Mouse (Mus musculus) brown adipose tissue, adult 24 weeks (tissue): Measurements from ENCODE around the gene Mon2. TPM values are rescaled to one million over a fixed set of nuclear protein-coding genes. Genes with fewer than 3 reads are reported as not detected.

Experiments used
- H3K27ac ChIP-seq: fragments of 200-500 bp; replicated peaks from 2 replicates; pipeline ENCODE4 v1.5.1; 2012; ENCODE audit warnings: low read depth, mild to moderate bottlenecking, low read length
- H3K4me1 ChIP-seq: fragments of 200-500 bp; 2 replicates; pipeline ENCODE4 v1.6.1; 2012; ENCODE audit warnings: low read length, mixed read lengths; ENCODE audit not compliant: control insufficient read depth, insufficient read depth, insufficient read length
- H3K4me3 ChIP-seq: fragments of 200-500 bp; 2 replicates; pipeline ENCODE4 v1.5.1; 2012; ENCODE audit warnings: low read depth, mild to moderate bottlenecking, low read length, moderate library complexity; ENCODE audit not compliant: insufficient read depth
- polyA plus RNA-seq: library from polyadenylated mRNA; stranded (reverse); fragments of >200 nt; gene quantifications from 2 replicates; pipeline ENCODE4 v1.2.4, GENCODE M21; 2012; ENCODE audit not compliant: missing spikeins, insufficient read depth, insufficient read length

Gene Mon2
- polyA plus RNA-seq, 1 experiment: 22.5 TPM

DNA sequence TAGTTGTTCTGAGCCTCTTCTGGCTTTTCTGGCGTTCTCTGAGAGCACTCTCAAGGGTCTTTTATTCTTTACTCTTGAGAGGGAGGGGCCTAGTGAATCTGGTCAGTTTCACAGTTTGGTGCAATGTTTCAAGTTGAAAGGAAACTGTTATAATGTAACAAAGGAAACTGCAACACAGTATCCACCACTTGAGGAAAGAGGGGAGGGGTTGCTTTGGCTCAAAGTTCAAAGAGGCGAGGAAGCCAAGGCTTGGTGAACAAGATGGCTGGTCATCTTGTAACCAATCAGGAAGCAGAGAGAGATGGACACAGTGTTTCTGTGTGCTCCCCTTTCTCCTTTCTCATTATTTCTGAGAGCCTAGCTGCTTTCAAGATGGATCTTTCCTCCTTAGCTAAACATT, 10.5 kb upstream of the Mon2 start:
- H3K4me3 ChIP-seq: no peak overlapping the region
- no peak overlapping the region for H3K27ac ChIP-seq
- H3K4me1 ChIP-seq: no peaks in the 10 kb centered on the region

DNA sequence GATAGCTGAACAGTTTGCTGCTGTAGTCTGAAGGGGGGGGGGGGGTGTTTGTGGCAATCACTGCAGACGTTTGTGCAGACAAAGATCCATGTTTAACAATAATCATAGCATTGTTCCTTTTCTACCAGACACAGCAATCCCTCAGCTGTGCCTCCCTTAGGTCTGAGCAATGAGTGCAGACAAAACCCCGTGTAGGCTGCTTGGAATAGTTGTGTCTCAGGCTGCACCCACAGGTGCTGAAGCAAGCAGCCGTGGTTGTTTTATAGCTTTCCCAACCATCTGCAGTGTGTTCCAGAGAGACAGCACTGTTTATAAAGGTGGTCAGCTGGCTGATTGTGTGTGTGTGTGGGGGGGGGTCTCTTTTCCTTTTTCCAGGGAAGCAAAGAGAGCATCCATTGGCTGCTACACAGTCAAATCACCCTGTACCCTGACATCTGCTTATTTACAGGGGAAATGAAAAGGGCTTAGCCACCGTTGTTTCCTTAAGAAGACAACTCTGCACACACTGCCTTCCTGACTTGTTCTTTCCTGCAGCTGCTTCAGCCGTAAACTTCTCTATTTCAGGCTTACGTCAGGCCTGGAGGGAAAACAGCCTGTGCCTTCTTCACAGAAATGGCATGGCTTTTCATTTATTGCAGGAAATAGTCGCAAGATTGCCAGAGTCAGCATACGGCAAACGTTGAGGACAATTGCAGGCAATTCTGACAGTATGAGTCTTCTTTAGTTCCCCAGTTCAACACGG, 8.8 kb upstream of the Mon2 start:
- Histone ChIP-seq H3K4me1 (no peaks in the 10 kb centered on the region), H3K4me3 (no peak overlapping the region), H3K27ac (peak overlapping the region; percentile 67)

DNA sequence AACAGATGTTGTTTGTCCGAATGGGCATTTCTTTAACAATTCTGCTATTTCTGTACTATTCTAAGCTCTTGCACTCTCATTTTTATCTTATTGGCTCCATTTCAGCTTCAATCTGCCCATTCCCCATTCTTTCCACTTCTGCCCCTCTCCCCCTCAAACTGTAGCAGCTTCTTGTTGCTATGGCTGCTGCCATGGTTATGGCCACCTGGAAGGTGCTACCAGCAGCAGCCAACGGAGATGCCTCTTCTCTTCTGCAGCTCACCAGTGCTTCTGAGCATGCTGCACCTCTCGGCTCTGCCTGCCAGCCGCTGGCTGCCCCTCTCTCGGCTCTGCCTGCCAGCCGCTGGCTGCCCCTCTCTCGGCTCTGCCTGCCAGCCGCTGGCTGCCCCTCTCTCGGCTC, 8.0 kb upstream of the Mon2 start:
- Histone ChIP-seq H3K27ac (peak overlapping the region; percentile 67), H3K4me1 (no peaks in the 10 kb centered on the region), H3K4me3 (no peak overlapping the region)

DNA sequence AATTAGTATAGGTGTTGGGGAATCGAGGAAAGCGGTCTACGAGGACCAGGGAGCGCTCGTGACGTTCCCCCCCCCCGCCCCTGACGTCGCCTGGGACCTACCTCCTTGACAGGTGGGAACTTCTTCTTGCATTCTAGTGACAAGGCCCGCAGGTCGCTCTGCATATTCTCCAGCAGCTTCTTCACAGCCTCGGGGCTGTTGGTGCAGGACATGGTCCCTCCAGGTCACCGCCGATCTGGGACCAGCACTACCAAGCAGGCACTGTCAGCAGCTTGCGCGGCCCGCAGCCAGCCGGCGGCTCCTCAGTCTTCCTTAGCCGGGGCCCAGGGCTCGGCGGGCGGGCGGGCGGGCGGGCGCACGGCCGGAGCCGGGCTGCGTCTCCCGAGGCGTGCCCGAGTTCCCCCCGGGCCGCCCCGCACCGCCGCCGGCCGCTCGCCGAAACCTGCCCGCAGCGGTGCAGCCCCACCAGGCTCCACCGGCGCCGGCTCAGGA, 508 bp downstream of the Mon2 start:
- Histone ChIP-seq H3K4me1 (peaks cover 11% of the 10 kb centered on the region; the same call in 1 of the 2 replicates), H3K27ac (0 out of 2 replicates have a peak overlapping the region, but pooled peaks have one; percentile 35), H3K4me3 (peak overlapping the region; percentile 86)

DNA sequence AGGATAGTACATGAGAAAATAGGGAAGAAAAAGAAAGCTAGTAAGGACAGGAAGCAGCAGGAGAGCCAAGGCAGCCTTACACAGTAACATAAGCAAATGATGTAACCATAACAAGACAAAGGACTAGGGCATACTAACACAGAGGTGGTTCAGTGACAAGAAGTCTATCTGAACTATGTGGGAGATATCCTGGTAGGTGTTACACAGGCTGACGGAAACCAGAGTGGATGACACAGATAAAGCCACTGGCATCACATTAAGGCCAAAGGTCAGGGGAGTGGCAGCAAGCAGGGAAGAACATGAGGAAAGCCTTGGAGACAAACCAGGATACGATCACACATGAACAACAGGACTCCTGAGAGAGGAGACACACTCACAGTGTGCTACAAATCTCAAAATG, 4.3 kb downstream of the Mon2 start:
- no peak overlapping the region for H3K4me3 ChIP-seq
- H3K27ac ChIP-seq: no peak overlapping the region
- H3K4me1 ChIP-seq: peaks cover 10% of the 10 kb centered on the region; the same call in 1 of the 2 replicates

DNA sequence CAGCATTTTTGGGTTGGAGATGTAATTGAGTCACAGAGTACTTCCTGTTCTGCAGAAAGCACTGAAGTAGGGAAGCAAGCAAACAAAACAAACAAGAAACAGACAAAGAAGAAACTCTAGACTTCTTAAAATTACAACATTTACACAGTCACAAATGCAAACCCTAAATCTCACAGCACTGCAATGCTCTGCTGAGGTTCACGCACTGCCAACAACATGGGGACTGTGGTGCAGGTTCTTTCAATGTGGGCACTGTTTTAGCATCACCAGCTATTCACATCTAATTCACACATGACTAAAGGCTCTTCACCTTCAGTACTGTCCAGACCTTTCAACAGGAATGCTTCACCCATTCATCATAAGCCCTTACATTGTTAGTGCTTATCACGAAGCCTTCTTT, 13.3 kb downstream of the Mon2 start:
- Histone ChIP-seq H3K4me1 (no peaks in the 10 kb centered on the region; the same call in 1 of the 2 replicates), H3K27ac (no peak overlapping the region), H3K4me3 (no peak overlapping the region)

DNA sequence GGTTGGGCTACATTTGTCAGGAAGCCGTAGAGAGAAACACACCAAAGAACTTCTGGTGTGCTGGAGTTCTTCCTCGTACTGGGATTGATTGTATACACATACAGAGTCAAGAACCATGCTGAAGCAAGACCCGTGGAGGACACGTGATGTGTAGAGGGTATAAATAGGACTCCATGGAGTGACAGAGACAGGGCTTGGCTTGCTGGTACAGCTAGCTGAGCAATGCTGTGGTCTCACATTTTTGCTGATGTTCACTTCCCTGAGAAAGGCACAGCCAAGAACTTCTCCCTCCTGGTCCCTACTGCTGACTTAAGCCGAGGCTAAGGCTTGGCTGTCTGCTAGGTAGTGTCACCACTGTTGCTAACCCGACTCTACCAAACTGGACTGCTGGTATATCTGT, 15.5 kb downstream of the Mon2 start:
- Histone ChIP-seq H3K4me1 (no peaks in the 10 kb centered on the region; the same call in 1 of the 2 replicates), H3K4me3 (no peak overlapping the region), H3K27ac (peak overlapping the region; percentile 33; the same call in 1 of the 2 replicates)

DNA sequence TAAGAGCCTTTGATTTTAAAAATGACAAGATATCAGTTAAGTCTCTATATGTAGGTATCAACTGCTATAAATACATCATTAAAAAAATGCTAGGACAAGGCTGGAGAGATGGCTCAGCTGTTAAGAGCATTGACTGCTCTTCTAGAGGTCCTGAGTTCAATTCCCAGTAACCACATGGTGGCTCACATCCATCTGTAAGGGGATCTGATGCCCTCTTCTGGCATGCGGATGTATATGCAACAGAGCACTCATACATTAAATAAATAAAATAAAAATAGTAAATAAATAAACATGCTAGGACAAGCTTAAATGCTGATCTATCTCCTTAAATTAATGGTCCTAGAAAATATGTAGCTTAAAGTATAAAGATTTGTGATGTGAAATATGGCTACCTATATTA, 19.2 kb downstream of the Mon2 start:
- Histone ChIP-seq H3K27ac (no peak overlapping the region), H3K4me3 (no peak overlapping the region)

DNA sequence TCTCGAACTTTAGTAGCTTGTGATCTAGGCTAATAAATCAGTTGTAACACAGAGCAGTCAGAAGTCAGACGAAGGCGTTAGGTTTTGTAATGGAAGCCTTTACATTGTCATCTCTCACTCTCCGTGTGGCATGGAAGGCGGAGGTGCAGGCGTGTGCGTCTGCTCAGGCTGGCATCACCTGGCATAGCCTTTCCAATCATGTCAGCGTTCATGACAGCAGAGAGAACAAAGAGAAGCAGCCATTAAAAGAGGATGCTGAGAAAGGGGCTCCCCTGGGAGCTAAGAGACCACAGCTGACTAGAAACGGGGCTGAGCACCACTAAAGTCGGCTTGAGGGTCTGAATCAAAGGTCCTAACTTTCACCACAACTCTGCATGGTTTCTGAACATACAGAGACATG, 19.8 kb downstream of the Mon2 start:
- Histone ChIP-seq H3K4me1 (peaks cover 3% of the 10 kb centered on the region; the same call in 1 of the 2 replicates), H3K27ac (no peak overlapping the region), H3K4me3 (no peak overlapping the region)

More for the DNA sequence above, 19.2 kb downstream of the Mon2 start:
- peaks cover 3% of the 10 kb centered on the region; the same call in 1 of the 2 replicates for H3K4me1 ChIP-seq

DNA sequence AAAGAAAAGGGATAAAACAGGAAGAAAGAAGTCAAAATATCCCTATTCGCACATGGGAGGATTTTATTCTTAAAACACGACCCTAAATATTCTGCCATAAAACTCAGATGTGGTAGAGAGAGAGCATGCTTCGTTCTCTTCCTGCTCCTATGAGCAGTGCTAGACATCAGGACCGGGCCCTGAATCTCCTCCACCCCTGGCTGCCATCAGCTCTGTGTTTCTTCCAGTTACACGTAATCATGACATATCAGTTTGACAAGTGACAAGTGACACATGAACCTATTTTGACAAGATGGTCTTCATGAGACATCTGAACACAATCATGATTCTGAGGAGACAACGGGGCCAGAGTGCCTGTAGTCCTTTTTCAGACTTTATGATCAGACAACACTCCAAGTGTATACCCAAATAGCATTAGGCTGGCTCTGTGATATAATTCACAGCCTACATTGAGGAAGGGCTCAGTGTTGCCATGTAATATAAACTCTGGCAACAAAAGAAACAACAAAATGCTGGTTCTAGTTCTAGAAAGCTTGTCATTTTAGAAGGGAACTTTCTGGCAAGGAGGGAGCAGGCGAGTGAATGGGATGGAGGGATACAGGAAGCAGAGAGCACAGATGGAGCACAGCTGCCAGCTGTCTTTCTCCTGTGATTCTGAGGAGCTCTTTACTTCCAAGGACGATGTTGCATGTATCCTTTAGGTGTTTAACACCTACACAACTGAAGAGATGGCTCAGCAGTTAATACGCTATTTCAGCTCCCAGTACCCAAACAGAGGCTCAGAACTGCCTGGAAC, 20.9 kb downstream of the Mon2 start:
- no peak overlapping the region for H3K27ac ChIP-seq
- H3K4me3 ChIP-seq: no peak overlapping the region

DNA sequence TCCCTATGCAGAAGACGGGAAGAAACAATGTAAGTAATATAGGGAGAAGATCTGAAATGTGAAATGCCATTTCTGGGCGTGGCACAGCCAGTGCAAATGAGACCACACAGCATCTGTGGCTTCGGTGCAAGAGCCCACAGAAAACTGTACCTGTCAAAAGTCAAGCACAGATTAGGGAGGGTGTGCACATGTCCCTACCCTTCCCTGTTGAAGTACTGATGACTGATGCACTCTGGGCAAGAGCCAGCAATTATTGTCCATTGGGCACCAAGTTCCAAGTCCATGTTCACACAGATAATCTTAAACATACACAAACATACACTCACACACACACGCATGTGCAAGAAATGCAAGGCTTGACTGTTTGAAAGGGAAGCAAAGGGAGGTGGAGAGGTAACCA, 22.7 kb downstream of the Mon2 start:
- Histone ChIP-seq H3K4me3 (no peak overlapping the region), H3K27ac (no peak overlapping the region), H3K4me1 (peaks cover 3% of the 10 kb centered on the region; the same call in 1 of the 2 replicates)

More for the DNA sequence above, 20.9 kb downstream of the Mon2 start:
- H3K4me1 ChIP-seq: peaks cover 3% of the 10 kb centered on the region; the same call in 1 of the 2 replicates

DNA sequence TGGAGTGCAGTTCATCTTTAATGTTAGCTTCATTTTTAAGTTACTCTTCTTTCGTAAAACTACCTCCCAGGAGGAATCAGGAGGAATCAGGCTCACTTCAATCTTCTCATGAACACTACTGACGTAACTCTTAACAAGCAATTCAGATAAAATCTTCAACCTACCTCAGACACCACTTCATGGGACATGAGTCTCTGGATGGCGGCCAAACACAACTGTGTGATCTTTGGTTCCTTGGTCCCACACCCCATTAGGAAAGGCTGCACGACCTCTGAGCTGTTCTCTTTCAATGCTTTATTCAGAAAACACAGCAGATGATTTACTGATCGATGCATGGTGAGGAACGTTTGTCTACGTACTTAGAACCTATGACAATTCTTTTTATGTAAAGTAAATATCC, 24.3 kb downstream of the Mon2 start:
- H3K27ac ChIP-seq: no peak overlapping the region
- H3K4me3 ChIP-seq: no peak overlapping the region
- peaks cover 3% of the 10 kb centered on the region; the same call in 1 of the 2 replicates for H3K4me1 ChIP-seq

DNA sequence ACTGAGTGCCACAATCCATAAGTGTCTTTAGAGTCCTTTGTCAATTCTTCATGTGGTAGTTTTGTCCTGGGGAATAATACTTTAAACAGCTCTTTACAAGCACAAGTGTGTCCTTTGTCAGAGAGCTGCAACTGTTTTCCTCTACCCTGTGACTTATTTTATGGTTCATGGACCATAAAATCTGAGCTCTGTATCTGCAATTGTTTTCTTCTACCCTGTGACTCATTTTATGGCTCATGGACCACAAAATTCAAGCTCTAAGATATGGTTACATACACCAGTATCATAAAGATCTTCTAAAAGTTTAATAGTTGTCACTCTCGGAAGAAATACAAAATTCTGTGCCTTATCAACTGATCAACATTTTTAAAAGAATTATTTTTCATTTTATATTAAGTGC, 27.6 kb downstream of the Mon2 start:
- Histone ChIP-seq H3K4me1 (peaks cover 3% of the 10 kb centered on the region; the same call in 1 of the 2 replicates), H3K27ac (no peak overlapping the region), H3K4me3 (no peak overlapping the region)

DNA sequence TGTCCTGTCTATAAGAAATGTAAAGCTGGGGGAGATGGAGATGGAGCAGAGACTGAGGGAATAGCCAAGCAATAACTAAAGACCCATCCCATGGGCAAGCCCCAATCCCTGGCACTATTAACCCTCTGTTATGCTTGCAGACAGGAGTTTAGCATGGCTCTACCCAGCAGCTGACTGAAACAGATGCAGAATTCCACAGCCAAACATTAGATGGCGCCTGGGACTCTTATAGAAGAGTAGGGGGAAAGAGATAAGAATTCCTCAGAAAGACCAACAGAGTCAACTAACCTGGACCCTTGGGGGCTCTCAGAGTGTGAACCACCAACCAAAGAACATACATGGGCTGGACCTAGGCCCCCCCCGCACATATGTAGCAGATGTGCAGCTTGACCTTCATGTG, 36.4 kb downstream of the Mon2 start:
- Histone ChIP-seq H3K4me3 (no peak overlapping the region), H3K27ac (no peak overlapping the region), H3K4me1 (no peaks in the 10 kb centered on the region)

DNA sequence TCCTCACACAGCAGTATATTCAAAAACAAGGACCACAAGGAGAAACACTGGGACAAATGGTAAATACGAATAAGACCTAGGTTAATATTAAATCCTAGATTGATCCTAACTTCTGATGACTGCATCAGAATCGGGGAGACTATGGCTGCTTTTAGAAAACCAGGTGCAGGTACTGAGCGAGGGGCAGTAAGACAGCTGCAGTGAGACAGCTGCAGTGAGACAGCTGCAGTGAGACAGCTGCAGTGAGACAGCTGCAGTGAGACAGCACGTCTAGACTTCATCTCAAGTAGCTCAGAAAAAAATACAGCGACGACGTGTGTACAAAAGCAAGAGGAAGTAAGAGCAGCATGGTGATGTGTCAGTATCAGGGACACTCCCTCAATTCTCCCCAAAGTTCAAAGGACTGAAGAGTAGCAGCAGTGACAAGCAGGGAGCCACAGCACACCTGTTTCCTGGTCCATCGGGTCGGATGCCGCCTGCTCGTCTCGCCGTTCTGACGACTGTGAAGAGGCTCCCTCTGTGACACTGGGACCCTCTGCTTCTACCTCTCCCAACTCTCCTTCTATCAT, 44.1 kb downstream of the Mon2 start:
- no peak overlapping the region for H3K4me3 ChIP-seq
- H3K27ac ChIP-seq: no peak overlapping the region

More for the DNA sequence above, 44.1 kb downstream of the Mon2 start:
- no peaks in the 10 kb centered on the region for H3K4me1 ChIP-seq
